Mouse (Mus musculus): ENCODE data around the gene Sgta.
"Not testable (repeated sequence)": the region's sequence is repeated elsewhere in the genome, so short reads cannot be mapped to it uniquely, and the experiment has no call there.

The Sgta gene

DNA sequence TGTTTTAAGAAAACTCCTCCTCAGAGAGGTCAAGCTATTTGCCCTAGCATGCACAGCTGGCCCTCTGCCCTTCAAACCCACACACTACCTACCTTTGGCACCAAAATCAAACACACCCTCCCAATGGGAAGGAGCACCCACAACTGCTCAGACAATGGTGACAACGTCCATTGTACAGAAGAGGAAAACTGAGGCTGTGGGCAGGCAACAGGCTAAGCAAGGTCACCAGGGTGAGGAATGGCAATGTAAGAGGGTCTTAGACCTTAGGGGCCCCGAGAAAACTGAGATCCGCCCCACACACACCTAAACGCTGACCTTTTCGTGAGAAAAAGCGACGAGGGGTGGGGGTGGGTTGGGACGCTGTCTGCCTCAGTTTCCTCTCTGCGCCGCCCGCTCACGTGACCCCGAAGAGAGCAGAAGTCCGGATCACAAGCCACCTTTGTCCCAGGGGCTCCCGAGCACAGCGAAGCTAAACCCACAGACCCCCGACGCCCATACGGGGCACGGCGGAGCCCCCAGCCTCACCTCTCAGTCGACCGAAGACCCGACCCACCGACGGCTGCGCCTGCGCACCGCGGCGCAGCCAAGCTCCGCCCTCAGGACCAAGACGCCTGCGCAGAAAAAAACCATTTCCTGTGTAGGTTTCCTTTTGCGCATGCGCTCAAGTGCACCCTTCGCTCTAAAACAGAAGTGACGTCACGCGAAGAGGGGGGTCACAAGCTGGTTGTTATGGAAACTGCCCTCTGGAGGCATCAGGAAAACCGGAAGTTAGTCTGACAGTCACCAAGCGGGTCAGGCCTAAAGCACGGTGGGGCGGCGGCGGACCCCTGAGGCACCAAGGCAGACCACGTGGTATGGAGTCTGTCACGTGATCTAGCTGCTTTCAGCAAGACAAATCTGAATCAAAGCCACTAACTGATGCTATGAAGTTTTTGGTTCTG lies at the start of gene Sgta:
Sgta (minus strand) TSS at position 579 of the 941 bp plus-strand sequence.
- DNase-seq (ENCODE audit: low read depth, low spot score) = peak; percentile 100

DNA sequence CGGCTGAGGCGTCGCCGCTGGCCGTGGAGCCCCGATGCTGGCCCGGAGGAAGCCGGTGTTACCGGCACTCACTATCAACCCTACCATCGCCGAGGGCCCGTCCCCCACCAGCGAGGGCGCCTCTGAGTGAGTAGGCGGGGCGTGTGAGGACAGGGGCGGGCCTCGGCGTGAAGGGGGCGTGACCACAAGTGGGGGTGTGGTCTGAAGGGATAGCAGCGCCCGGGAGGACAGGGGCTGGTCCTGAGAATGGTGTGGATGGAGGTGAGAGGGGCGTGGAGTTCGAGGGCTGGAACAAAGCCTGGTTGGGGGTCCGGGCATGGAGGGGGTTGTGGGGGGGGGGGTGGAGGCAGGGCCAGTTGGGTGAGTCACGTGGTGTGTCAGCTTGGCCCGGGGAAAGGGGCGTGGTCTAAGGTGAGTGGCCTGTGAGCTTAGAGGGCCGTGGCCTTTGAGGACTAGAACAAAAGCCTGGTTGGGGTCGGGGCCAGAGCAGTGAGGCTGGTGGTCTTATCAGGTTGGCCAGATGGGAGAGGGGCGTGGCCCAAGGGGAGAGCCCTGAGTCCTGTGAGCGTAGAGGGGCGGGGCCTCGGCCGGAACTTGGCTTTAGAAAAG lies 46.2 kb upstream of the Sgta start:
- DNase-seq (ENCODE audit: low read depth, low spot score) = peak; percentile 79

DNA sequence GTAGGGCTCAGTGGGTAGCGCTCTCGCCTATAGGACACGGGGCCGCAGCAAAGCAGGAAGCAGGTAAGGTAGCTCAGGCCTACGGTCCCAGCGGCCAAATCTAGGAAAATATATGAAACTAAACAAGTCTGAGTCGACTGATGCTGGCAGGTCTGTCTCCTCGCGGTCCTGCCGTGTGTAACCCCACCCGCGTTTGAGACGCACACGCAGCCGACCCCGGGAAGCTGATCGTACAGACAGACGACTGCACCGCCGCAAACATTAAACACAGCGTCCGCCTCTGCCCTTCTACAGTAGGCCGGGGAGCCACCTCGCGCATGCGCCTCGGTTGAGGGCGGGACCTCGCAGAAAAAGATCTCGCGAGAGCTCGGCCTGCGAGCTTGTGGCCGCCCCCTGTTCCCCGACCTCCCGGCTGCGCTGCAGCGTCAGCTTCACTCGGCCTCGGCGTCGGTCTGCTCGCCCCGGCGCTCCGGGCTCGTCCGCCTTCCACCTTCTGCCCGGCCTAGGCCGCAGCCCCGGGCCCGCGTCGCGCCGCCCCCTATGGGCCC lies 45.7 kb upstream of the Sgta start, which contains the start of gene Map2k2:
Map2k2 (plus strand) TSS at position 351 of the 548 bp plus-strand sequence.
- peak; percentile 97 for DNase-seq (ENCODE audit: low read depth, low spot score)

GRCm38 (mm10) chr10:81094931-81095678 lies 35.1 kb upstream of the Sgta start:
- DNase-seq (ENCODE audit: low read depth, low spot score) = no peak

- DNase-seq (ENCODE audit: low read depth, low spot score) = no peak
Measured at GRCm38 (mm10) chr10:81092465-81093250, 32.7 kb upstream of the Sgta start.

GRCm38 (mm10) chr10:81090621-81091020 lies 30.6 kb upstream of the Sgta start:
- no peak for DNase-seq (ENCODE audit: low read depth, low spot score)

- no peak for DNase-seq (ENCODE audit: low read depth, low spot score)
Measured at GRCm38 (mm10) chr10:81089216-81089615, 29.2 kb upstream of the Sgta start.

- DNase-seq (ENCODE audit: low read depth, low spot score) = no peak
Measured at GRCm38 (mm10) chr10:81087021-81087420, 27.0 kb upstream of the Sgta start.

DNA sequence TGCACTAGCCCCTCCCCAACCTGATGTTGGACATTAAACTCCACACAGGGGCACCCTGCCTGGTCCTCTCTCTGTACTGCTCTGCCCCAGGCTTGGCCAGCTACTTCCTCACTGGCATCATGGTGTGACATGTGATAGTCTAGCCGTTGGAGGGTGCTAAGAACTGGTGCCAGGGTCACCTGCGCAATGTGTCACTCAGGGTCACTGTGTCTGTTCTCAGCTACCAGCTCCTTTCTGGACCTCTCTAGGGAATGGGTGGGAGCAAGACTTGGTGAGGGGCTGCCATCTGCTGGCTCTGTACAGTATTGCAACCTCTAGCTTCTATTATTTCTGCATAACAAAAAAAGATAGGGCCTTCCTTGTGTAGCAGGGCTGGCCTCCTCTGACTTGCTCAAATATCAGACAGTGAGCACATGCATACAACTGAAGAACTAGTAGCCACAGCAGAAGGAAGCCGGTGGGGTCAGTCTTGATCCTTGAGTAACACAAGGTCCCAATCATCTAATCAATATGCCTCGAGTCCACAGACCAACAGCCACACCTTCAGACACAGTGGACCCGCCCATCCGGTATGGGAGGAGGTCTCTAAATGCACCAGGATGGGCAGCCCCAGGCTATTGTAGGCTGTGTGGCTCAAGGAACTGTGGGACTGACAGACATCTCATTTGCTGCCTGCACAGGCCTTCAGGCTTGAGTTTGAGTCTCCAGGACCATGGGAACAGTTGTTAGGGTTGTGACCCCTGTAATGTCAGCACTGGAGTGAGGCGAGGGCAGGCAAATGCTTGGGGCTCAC lies 22.4 kb upstream of the Sgta start:
- peak; percentile 59 for DNase-seq (ENCODE audit: low read depth, low spot score)

- no peak for DNase-seq (ENCODE audit: low read depth, low spot score)
Measured at GRCm38 (mm10) chr10:81080008-81080655, 20.2 kb upstream of the Sgta start.

GRCm38 (mm10) chr10:81077916-81078315 lies 17.9 kb upstream of the Sgta start:
- DNase-seq (ENCODE audit: low read depth, low spot score) = no peak

DNA sequence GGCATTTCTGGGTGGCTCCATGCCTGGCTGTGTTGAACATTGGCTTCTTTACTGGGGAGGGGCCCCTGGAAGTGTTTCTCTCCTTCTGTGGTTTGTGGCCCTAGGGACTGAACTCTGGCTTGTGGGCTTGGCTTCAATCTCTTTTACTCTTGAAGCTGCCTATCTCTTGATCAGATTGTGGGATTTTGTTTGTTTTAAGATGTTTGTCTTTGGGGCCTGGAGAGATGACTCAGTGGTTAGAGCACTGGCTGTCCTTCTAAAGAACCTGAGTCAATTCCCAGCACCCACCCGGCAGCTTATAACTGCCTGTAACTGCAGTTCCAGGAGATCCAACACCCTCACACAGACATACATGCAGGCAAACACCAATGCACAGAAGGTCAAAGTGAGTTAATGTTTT lies 16.4 kb upstream of the Sgta start:
- DNase-seq (ENCODE audit: low read depth, low spot score) = no peak

DNA sequence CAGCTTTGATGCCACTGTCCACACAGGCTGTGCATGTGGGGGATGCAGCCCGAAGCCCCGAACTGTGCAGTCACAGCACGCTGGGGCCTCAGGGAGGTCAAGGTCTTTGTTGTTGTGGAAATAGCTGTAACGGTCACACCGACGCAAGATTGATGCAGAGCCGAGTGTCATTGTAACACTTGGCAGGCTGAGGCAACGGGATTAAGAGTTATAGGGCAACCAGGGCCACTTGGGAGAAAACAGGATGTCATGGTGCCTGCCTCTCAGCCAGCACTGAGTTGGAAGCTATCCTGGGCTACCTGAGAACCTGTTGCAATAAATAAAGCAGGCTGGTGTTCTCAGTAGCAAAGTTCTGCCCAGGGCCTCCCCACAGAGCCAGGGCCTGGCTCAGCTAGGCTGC lies 15.8 kb upstream of the Sgta start:
- DNase-seq (ENCODE audit: low read depth, low spot score) = no peak

DNA sequence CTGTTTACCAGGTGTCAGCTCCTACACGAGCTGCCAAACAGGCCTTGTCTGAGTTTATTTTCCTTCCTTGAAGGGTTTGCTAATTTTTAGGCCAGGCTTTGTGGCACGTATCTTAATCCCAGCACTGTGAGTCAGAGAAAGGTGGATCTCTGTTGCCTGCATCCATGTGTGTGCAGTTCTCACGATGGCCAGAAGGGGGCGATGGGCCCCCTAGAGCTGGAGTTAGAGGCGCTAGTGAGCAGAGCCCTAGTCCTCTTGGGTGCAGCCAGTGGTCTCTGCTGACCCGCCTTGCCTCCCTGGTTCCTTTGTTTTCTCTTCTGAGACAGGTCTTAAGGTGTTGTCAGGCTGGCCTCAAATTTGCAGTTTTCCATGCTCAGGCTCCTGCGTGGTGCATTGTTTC lies 13.5 kb upstream of the Sgta start:
- DNase-seq (ENCODE audit: low read depth, low spot score) = no peak

- no peak for DNase-seq (ENCODE audit: low read depth, low spot score)
Measured at GRCm38 (mm10) chr10:81072290-81072689, 12.3 kb upstream of the Sgta start.

- peak; percentile 99 for DNase-seq (ENCODE audit: low read depth, low spot score)
Measured at GRCm38 (mm10) chr10:81069836-81070235, 9.9 kb upstream of the Sgta start, which contains the start of gene Thop1. Gene Thop1 (plus strand): TSS chr10:81070035.

- DNase-seq (ENCODE audit: low read depth, low spot score) = no peak
Measured at GRCm38 (mm10) chr10:81068706-81069105, 8.7 kb upstream of the Sgta start.

DNA sequence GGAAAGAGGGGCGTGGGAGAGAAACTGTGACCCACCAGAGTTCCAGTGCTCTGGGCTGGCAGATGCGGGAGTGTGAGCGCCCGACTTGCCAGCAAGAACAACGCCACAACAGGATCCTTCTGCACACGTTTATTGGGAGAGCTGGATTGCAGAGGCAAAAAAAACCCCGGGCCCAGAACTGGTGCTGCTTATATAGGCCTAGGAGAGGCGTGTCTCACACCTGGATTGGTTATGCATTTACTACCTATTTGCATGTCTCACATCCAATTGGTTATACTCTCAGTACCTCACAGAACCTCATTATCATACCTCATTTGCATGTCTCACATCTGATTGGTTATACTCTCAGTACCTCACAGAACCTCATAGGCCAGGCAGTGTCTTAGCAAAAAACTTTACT lies 4.5 kb upstream of the Sgta start:
- not testable (repeated sequence) for DNase-seq (ENCODE audit: low read depth, low spot score)

- no peak for DNase-seq (ENCODE audit: low read depth, low spot score)
Measured at GRCm38 (mm10) chr10:81062710-81063109, 2.7 kb upstream of the Sgta start.

DNA sequence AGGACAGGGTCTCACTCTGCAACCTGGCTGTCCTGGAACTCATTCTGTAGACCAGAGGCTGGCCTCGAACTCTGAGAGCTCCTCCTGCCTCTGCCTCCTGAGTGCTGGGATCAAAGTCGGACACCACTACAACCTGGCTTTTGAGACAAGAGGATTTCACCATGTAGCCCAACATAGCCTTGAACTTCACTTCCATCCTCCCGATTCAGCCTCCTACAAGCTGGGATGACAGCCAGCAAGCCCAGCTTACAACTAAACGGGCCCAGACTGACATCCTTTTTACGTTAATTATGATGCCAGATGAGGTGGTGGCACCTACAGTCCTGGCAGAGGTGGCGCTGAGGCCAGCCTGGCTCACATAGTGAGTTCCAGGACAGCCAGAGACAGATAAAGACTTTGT lies 1.1 kb downstream of the Sgta start:
- no peak for DNase-seq (ENCODE audit: low read depth, low spot score)
